Mouse (Mus musculus): ENCODE data around the gene Hormad2.

DNA sequence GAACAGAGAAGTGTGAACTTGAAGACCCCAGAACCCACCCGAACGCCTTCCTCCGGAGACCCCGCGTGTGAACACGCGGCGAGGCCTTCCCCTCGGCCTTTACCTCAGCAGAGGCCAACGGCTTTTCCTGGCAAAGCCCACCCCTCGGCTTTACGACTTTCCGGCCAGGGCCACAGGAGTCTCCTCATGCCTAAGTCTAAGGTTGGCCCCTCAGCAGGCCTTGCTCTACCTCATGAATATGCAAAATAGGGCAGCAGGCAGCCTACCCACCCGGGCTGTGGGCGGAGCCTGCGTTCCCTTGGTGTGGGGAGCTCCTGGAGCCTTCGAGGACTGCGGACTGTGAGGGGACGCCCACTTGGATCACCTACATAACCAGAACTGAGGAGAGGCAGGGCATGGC, at the start of gene Hormad2:
- TF ChIP-seq CTCF (conservative IDR thresholded peaks at IDR 0.05; ENCODE audit: low read length) (no peak), NANOG (IDR thresholded peaks at IDR 0.05; ENCODE audit: borderline replicate concordance, low read length) (no peak)
